Mouse (Mus musculus) heart, adult 2 months (tissue): ENCODE measurements at regions not wholly inside any gene's neighbourhood (a gene's known extent, or its start where the extent isn't known, plus 50 kb on each side); places are given as distances from the start of the nearest gene placed in this dataset.

ENCODE experiments used
- DNase-seq, 2 experiments: peaks; one replicate each; pipeline ENCODE4 v3.0.0; 2021
- H3K27ac ChIP-seq: fragments of 200-600 bp; 2 replicates; pipeline ENCODE4 v1.8.1; 2022
- H3K27me3 ChIP-seq: fragments of 200-500 bp; 2 replicates; pipeline ENCODE4 v1.6.1; 2012; ENCODE audit warnings: mild to moderate bottlenecking, low read length, inconsistent platforms, mixed read lengths; ENCODE audit not compliant: control insufficient read depth, insufficient read depth
- H3K36me3 ChIP-seq: fragments of 200-500 bp; 2 replicates; pipeline ENCODE4 v1.6.1; 2012; ENCODE audit warnings: low read length, inconsistent platforms; ENCODE audit not compliant: control insufficient read depth, insufficient read depth
- H3K4me1 ChIP-seq: fragments of 200-500 bp; 2 replicates; pipeline ENCODE4 v1.6.1; 2011; ENCODE audit warnings: low read length; ENCODE audit not compliant: control insufficient read depth, insufficient read depth
- H3K4me3 ChIP-seq: fragments of 200-600 bp; 2 replicates; pipeline ENCODE4 v1.8.1; 2022
- H3K79me2 ChIP-seq: fragments of 200-500 bp; replicated peaks from 2 replicates; pipeline ENCODE4 v1.6.1; 2012; ENCODE audit warnings: mild to moderate bottlenecking, inconsistent platforms, low read length, moderate library complexity, mixed read lengths; ENCODE audit not compliant: control insufficient read depth, insufficient read depth
- H3K9ac ChIP-seq: fragments of 200-500 bp; 2 replicates; pipeline ENCODE4 v1.6.1; 2012; ENCODE audit warnings: low read depth, mild to moderate bottlenecking, control low read depth, inconsistent platforms, low read length, mixed read lengths
- CTCF ChIP-seq: fragments of 200-600 bp; IDR thresholded peaks from 2 replicates; pipeline ENCODE4 v1.8.1; 2022; ENCODE audit warnings: antibody characterized with exemption, mild to moderate bottlenecking, moderate library complexity
- EP300 ChIP-seq: fragments of 200-500 bp; IDR thresholded peaks from 2 replicates; pipeline ENCODE4 v1.6.1; 2011; ENCODE audit warnings: low read depth, low read length, control low read depth; ENCODE audit not compliant: insufficient read depth
- POLR2A ChIP-seq: fragments of 200-500 bp; IDR thresholded peaks from 2 replicates; pipeline ENCODE4 v1.6.1; 2011; ENCODE audit warnings: mild to moderate bottlenecking, low read depth, low read length, control low read depth; ENCODE audit not compliant: insufficient read depth
- WGBS: fragments of 180-500 bp; shearing (Covaris S2); methylation state at CpG from one replicate; pipeline ENCODE4 v1.1.7; 2018; 5-methylcytosine and 5-hydroxymethylcytosine counted together
- intact Hi-C: fragments of 180-260 bp; cut with DNase I; formaldehyde crosslinking; loops from one replicate; pipeline ENCODE4 v1.15.1; 2025

DNA sequence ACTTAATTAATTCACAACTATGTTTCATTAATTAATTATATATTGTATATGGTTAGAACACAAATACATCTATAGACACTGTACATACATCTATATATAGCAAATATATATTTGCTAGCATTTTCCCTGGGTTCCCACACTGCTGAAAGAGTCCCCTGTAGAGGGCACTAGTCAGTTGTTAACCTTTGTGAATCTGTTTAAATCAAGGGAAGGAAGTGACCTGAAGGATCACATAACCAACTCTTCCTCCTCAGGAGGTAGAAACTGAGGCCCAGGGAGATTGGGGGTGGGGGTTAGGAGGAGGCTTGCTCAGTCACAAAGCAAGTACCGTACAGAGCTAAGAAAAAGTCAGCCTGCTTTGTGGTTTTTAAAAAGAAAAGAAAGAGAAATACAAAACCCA lies 258.1 kb downstream of the Pik3r1 start:
- Histone ChIP-seq H3K27me3 (no peaks in the 10 kb centered on the region), H3K79me2 (no peaks in the 10 kb centered on the region), H3K27ac (no peak overlapping the region), H3K4me1 (no peaks in the 10 kb centered on the region), H3K36me3 (no peaks in the 10 kb centered on the region), H3K4me3 (no peak overlapping the region), H3K9ac (no peak overlapping the region)
- 52% methylated on average over 1 of the region's 1 CpGs for WGBS
- intact Hi-C loops, result loop anchor here (2.0 kb wide), 1 partner anchor 187 kb away; no protein-coding TSS in a partner anchor
- no peak for TF ChIP-seq EP300
- TF ChIP-seq POLR2A, result no peak
- TF ChIP-seq CTCF, result peak; percentile 75
- DNase-seq, result no peak

- Histone ChIP-seq H3K4me1 (no peaks in the 10 kb centered on the region), H3K4me3 (no peak overlapping the region), H3K27me3 (no peaks in the 10 kb centered on the region), H3K27ac (no peak overlapping the region), H3K9ac (no peak overlapping the region), H3K36me3 (no peaks in the 10 kb centered on the region), H3K79me2 (no peaks in the 10 kb centered on the region)
- intact Hi-C loops, result no loop called here
- DNase-seq, result no peak
- TF ChIP-seq CTCF, result no peak
These were observed 259.7 kb downstream of the Pik3r1 start for GRCm38 (mm10) chr13:101508331-101508730.

- no peaks in the 10 kb centered on the region for H3K79me2 ChIP-seq
- H3K4me3 ChIP-seq, result no peak overlapping the region
- no peak overlapping the region for H3K27ac ChIP-seq
- no peak for DNase-seq
- H3K36me3 ChIP-seq, result no peaks in the 10 kb centered on the region
- intact Hi-C loops, result no loop called here
- no peaks in the 10 kb centered on the region for H3K4me1 ChIP-seq
- TF ChIP-seq EP300 (no peak), CTCF (no peak), POLR2A (no peak)
- H3K9ac ChIP-seq, result no peak overlapping the region
- no peaks in the 10 kb centered on the region for H3K27me3 ChIP-seq
These were observed 261.3 kb downstream of the Pik3r1 start for GRCm38 (mm10) chr13:101506696-101507095.

- H3K27me3 ChIP-seq, result no peaks in the 10 kb centered on the region
- H3K79me2 ChIP-seq, result no peaks in the 10 kb centered on the region
- no peaks in the 10 kb centered on the region for H3K36me3 ChIP-seq
- H3K27ac ChIP-seq, result no peak overlapping the region
- no peak for DNase-seq
- H3K4me1 ChIP-seq, result no peaks in the 10 kb centered on the region
- no peak for TF ChIP-seq POLR2A
- TF ChIP-seq EP300, result no peak
- no peak for TF ChIP-seq CTCF
- intact Hi-C loops, result no loop called here
- H3K4me3 ChIP-seq, result no peak overlapping the region
- no peak overlapping the region for H3K9ac ChIP-seq
- 73% methylated on average over 1 of the region's 1 CpGs for WGBS
These were observed 263.0 kb downstream of the Pik3r1 start for GRCm38 (mm10) chr13:101505054-101505453.

DNA sequence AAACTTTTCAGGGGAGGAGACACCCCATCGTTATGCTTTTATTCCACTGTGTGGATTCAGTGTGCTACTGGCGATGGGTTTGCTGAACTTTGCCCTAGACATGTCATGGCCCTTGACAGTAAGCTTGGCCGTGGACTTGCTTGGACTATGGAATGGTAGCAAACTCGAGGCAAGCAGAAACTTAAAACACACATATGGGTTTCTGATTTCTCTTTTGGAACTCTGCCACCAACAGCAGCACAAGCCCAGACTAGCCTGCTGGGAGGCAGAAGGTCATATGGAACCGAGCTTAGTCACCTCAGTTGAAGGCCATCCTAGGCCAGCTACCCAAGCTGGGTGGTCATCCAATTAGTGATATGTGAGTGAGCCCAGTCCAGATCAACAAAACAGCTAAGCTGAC lies 263.8 kb downstream of the Pik3r1 start:
- Histone ChIP-seq H3K36me3 (no peaks in the 10 kb centered on the region), H3K4me3 (no peak overlapping the region), H3K27me3 (no peaks in the 10 kb centered on the region), H3K79me2 (no peaks in the 10 kb centered on the region), H3K27ac (no peak overlapping the region), H3K4me1 (no peaks in the 10 kb centered on the region), H3K9ac (no peak overlapping the region)
- no peak for DNase-seq
- intact Hi-C loops, result no loop called here
- no peak for TF ChIP-seq POLR2A
- no peak for TF ChIP-seq CTCF
- no peak for TF ChIP-seq EP300
- 62% methylated on average over 5 of the region's 5 CpGs for WGBS

GRCm38 (mm10) chr13:101501845-101502284 lies 266.2 kb downstream of the Pik3r1 start:
- Histone ChIP-seq H3K4me1 (no peaks in the 10 kb centered on the region), H3K27ac (no peak overlapping the region), H3K4me3 (no peak overlapping the region), H3K27me3 (no peaks in the 10 kb centered on the region), H3K79me2 (no peaks in the 10 kb centered on the region), H3K9ac (no peak overlapping the region), H3K36me3 (no peaks in the 10 kb centered on the region)
- DNase-seq, result no peak
- 58% methylated on average over 5 of the region's 5 CpGs for WGBS
- intact Hi-C loops, result no loop called here
- TF ChIP-seq CTCF (no peak), POLR2A (no peak), EP300 (no peak)
